In the genomic region with DNA sequence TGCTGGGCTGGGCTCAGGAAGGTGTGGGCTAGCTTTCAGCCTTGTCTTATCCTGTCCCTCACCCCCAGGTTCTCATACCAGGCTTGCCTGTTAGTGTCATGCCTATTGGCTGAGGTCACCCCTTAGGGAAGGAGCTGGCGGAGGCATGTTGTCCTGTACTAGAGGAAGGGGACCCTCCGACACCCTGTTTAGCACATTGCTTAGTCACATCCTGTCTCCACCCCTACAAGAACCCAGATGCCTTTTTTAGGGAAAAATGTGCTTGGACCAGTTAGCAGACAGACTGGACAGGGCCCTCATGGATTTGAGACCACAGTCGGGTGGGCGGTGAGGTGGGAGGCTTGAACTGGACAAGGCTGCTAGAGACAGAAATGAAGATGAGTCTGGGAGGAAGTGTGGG, we compare ENCODE assay signal across 11 mouse cellular contexts. TPM values are rescaled to one million over a fixed set of nuclear protein-coding genes. Genes with fewer than 3 reads are reported as not detected.
DNase-seq lines count a peak whose midpoint lies in the region; ATAC-seq and TF ChIP-seq lines count a peak whose summit lies in the region.
"Had no signal": no experiment of that assay in that cellular context is flagged by ENCODE, and none has a peak within 500 bp of the region (broad histone marks: within the 10 kb centered on the region; RNA-seq: fewer than 3 reads in every experiment).

No protein-coding gene starts in this region.

- no peak overlapping the region for H3K4me3 ChIP-seq in kidney, embryonic 15.5 days (replicated peaks)
- no peak overlapping the region for H3K4me3 ChIP-seq in macrophage (ENCODE audit: inconsistent target)
- H3K4me3 ChIP-seq in midbrain, postnatal 0 days (ENCODE audit: low read depth, low read length): no peak overlapping the region

- peak; percentile 68 for DNase-seq in kidney, adult 11 months
- peak; percentile 50 to 63 for DNase-seq in kidney, adult 8-10 months
- no peak for DNase-seq in midbrain, postnatal 0 days (ENCODE audit: low spot score)
- DNase-seq in frontal cortex, postnatal 25 days (ENCODE audit: low spot score in 2 of 2): no peak
- no peak for DNase-seq in left cerebral cortex, adult 11 months (ENCODE audit: low spot score)
- DNase-seq: right cerebral cortex, postnatal 25 days had no signal

- peaks cover 24% of the 10 kb centered on the region for H3K4me1 ChIP-seq in kidney, embryonic 15.5 days
- H3K4me1 ChIP-seq in midbrain, postnatal 0 days (ENCODE audit: insufficient read depth, low read length): no peaks in the 10 kb centered on the region

- TF ChIP-seq CTCF in midbrain, postnatal 0 days (IDR thresholded peaks at IDR 0.05): no peak

- ATAC-seq in kidney, embryonic 15.5 days (replicated peaks; ENCODE audit: low FRiP score): no peak
- ATAC-seq in granulocyte monocyte progenitor cell, adult 5-6 weeks (replicated peaks; ENCODE audit: poor library complexity, severe bottlenecking): peak; percentile 34
- ATAC-seq in midbrain, postnatal 0 days (ENCODE audit: low FRiP score): no peak

- H3K27ac ChIP-seq in kidney, embryonic 15.5 days: no peak overlapping the region
- H3K27ac ChIP-seq in macrophage: peak overlapping the region; percentile 12; the same call in 1 of the 2 replicates
- no peak overlapping the region for H3K27ac ChIP-seq in midbrain, postnatal 0 days (ENCODE audit: low read depth, low read length)

- no peaks in the 10 kb centered on the region for H3K9me3 ChIP-seq in kidney, embryonic 15.5 days (replicated peaks)
- no peaks in the 10 kb centered on the region for H3K9me3 ChIP-seq in midbrain, postnatal 0 days (ENCODE audit: low read length)

- H3K4me2 ChIP-seq in kidney, embryonic 15.5 days: no peak overlapping the region
- H3K4me2 ChIP-seq in midbrain, postnatal 0 days (ENCODE audit: low read depth, low read length, poor library complexity, severe bottlenecking): no peak overlapping the region

- H3K27me3 ChIP-seq in kidney, embryonic 15.5 days: no peaks in the 10 kb centered on the region
- H3K27me3 ChIP-seq in midbrain, postnatal 0 days (ENCODE audit: insufficient read depth, low read length): no peaks in the 10 kb centered on the region

- peaks cover 93% of the 10 kb centered on the region for H3K36me3 ChIP-seq in kidney, embryonic 15.5 days
- H3K36me3 ChIP-seq in macrophage (ENCODE audit: inconsistent target): peaks cover 38% of the 10 kb centered on the region; the same call in 1 of the 2 replicates
- H3K36me3 ChIP-seq in midbrain, postnatal 0 days (ENCODE audit: insufficient read depth, low read length): peaks cover 64% of the 10 kb centered on the region

- peaks cover 42% of the 10 kb centered on the region; the same call in 1 of the 2 replicates for H3K79me2 ChIP-seq in macrophage (ENCODE audit: inconsistent target)

- no peak overlapping the region for H3K9ac ChIP-seq in kidney, embryonic 15.5 days
- H3K9ac ChIP-seq in midbrain, postnatal 0 days (replicated peaks; ENCODE audit: low read length, poor library complexity, severe bottlenecking): no peak overlapping the region

- WGBS in kidney, embryonic 15.5 days: 77% methylated on average over 4 of the region's 4 CpGs
- 47% methylated on average over 4 of the region's 4 CpGs for WGBS in macrophage (ENCODE audit: missing documents)
- 97% methylated on average over 4 of the region's 4 CpGs for WGBS in midbrain, postnatal 0 days

RNA-seq across cellular contexts. Expression of a gene that starts 7.4 kb away (rescaled TPM):
- 11.5 and 13.3 TPM in 2 replicates for polyA plus RNA-seq in kidney, embryonic 15.5 days (2015; fragmentation: Nextera tagmentation; extraction: Ambion mirVana)
- 0.99 and 1.2 TPM in 2 replicates for total RNA-seq in granulocyte monocyte progenitor cell, adult 5-6 weeks (2014; fragmentation: Nextera tagmentation)
- 0.22 and 1.5 TPM in 2 replicates for total RNA-seq in granulocyte monocyte progenitor cell, adult 5-6 weeks (2017)
- total RNA-seq in macrophage (2018; cell fraction: chromatin; rRNA removed): 100 to 1,000 TPM in 16 of 26 experiments, 10 to 100 TPM in 10; 51.1 to 446 (median 182) TPM
- 10 to 100 TPM; 10.7 to 53.2 (median 26.1) TPM for total RNA-seq in macrophage (2018; cell fraction: cytosol; rRNA removed)
- 100 to 1,000 TPM in 13 of 26 experiments, 10 to 100 TPM in 13; 35.7 to 247 (median 87.5) TPM for total RNA-seq in macrophage (2018; cell fraction: nucleus; rRNA removed)
- polyA plus RNA-seq in macrophage (2018): 8.0 to 16.8 TPM (median 13.0 TPM) in 3 replicates
- total RNA-seq in midbrain, postnatal 0 days (2014; rRNA removed): 7.2 and 9.0 TPM in 2 replicates
- polyA plus RNA-seq in midbrain, postnatal 0 days (2015; fragmentation: Nextera tagmentation; extraction: Ambion mirVana): 3.9 and 4.4 TPM in 2 replicates

RNA-seq across cellular contexts. Expression of a gene that starts 18.2 kb away (rescaled TPM):
- 0.26 and 0.33 TPM in 2 replicates for polyA plus RNA-seq in kidney, embryonic 15.5 days (2015; fragmentation: Nextera tagmentation; extraction: Ambion mirVana)
- total RNA-seq in granulocyte monocyte progenitor cell, adult 5-6 weeks (2014; fragmentation: Nextera tagmentation): not detected in 2 replicates
- total RNA-seq in granulocyte monocyte progenitor cell, adult 5-6 weeks (2017): not detected in 2 replicates
- 10 to 100 TPM in 19 of 26 experiments, 1 to 10 TPM in 7; 5.5 to 19.9 (median 13.9) TPM for total RNA-seq in macrophage (2018; cell fraction: chromatin; rRNA removed)
- total RNA-seq in macrophage (2018; cell fraction: cytosol; rRNA removed): 1 to 10 TPM in 3 of 26 experiments, under 1 TPM in 19, not detected in 4; 0.04 to 1.2 (median 0.14) TPM
- total RNA-seq in macrophage (2018; cell fraction: nucleus; rRNA removed): 10 to 100 TPM in 3 of 26 experiments, 1 to 10 TPM in 23; 1.9 to 12.2 (median 5.4) TPM
- 0.17 to 0.26 TPM (median 0.21 TPM) in 3 replicates for polyA plus RNA-seq in macrophage (2018)
- 3.4 and 6.0 TPM in 2 replicates for total RNA-seq in midbrain, postnatal 0 days (2014; rRNA removed)
- polyA plus RNA-seq in midbrain, postnatal 0 days (2015; fragmentation: Nextera tagmentation; extraction: Ambion mirVana): 0.09 and 0.11 TPM in 2 replicates

RNA-seq across cellular contexts. Expression of a gene that starts 21.1 kb away (rescaled TPM):
- polyA plus RNA-seq in kidney, embryonic 15.5 days (2015; fragmentation: Nextera tagmentation; extraction: Ambion mirVana): 40.1 and 41.7 TPM in 2 replicates
- total RNA-seq in granulocyte monocyte progenitor cell, adult 5-6 weeks (2014; fragmentation: Nextera tagmentation): 5.8 and 6.6 TPM in 2 replicates
- total RNA-seq in granulocyte monocyte progenitor cell, adult 5-6 weeks (2017): 5.3 and 8.7 TPM in 2 replicates
- 10 to 100 TPM in 8 of 26 experiments, 1 to 10 TPM in 18; 2.4 to 21.7 (median 6.1) TPM for total RNA-seq in macrophage (2018; cell fraction: chromatin; rRNA removed)
- total RNA-seq in macrophage (2018; cell fraction: cytosol; rRNA removed): 10 to 100 TPM; 19.7 to 43.4 (median 25.6) TPM
- 10 to 100 TPM; 14.3 to 32.4 (median 20.3) TPM for total RNA-seq in macrophage (2018; cell fraction: nucleus; rRNA removed)
- 11.0 to 16.9 TPM (median 11.0 TPM) in 3 replicates for polyA plus RNA-seq in macrophage (2018)
- 52.5 and 65.4 TPM in 2 replicates for total RNA-seq in midbrain, postnatal 0 days (2014; rRNA removed)
- 55.3 and 56.0 TPM in 2 replicates for polyA plus RNA-seq in midbrain, postnatal 0 days (2015; fragmentation: Nextera tagmentation; extraction: Ambion mirVana)

RNA-seq across cellular contexts. Expression of a gene that starts 22.2 kb away (rescaled TPM):
- not detected in 2 replicates for polyA plus RNA-seq in kidney, embryonic 15.5 days (2015; fragmentation: Nextera tagmentation; extraction: Ambion mirVana)
- 3.1 and 19.1 TPM in 2 replicates for total RNA-seq in granulocyte monocyte progenitor cell, adult 5-6 weeks (2014; fragmentation: Nextera tagmentation)
- total RNA-seq in granulocyte monocyte progenitor cell, adult 5-6 weeks (2017): not detected in 2 replicates
- 1 to 10 TPM in 2 of 26 experiments, not detected in 24; 4.4 to 4.9 TPM for total RNA-seq in macrophage (2018; cell fraction: chromatin; rRNA removed)
- total RNA-seq in macrophage (2018; cell fraction: cytosol; rRNA removed): not detected
- total RNA-seq in macrophage (2018; cell fraction: nucleus; rRNA removed): not detected
- polyA plus RNA-seq in macrophage (2018): 15.9 TPM in 1 of 3 replicates, not detected in the others
- not detected in 2 replicates for total RNA-seq in midbrain, postnatal 0 days (2014; rRNA removed)
- polyA plus RNA-seq in midbrain, postnatal 0 days (2015; fragmentation: Nextera tagmentation; extraction: Ambion mirVana): not detected in 2 replicates
- total RNA-seq: ES-E14 had no signal
- polyA plus RNA-seq: limb, embryonic 11.5 days had no signal

RNA-seq across cellular contexts. Expression of a gene that starts 27.5 kb away (rescaled TPM):
- 32.9 and 34.0 TPM in 2 replicates for polyA plus RNA-seq in kidney, embryonic 15.5 days (2015; fragmentation: Nextera tagmentation; extraction: Ambion mirVana)
- 6.1 and 7.5 TPM in 2 replicates for total RNA-seq in granulocyte monocyte progenitor cell, adult 5-6 weeks (2014; fragmentation: Nextera tagmentation)
- total RNA-seq in granulocyte monocyte progenitor cell, adult 5-6 weeks (2017): 12.1 and 15.1 TPM in 2 replicates
- total RNA-seq in macrophage (2018; cell fraction: chromatin; rRNA removed): 1 to 10 TPM; 1.1 to 7.8 (median 4.4) TPM
- 10 to 100 TPM in 25 of 26 experiments, 1 to 10 TPM in 1; 9.5 to 26.0 (median 15.4) TPM for total RNA-seq in macrophage (2018; cell fraction: cytosol; rRNA removed)
- 10 to 100 TPM in 24 of 26 experiments, 1 to 10 TPM in 2; 4.8 to 27.5 (median 16.7) TPM for total RNA-seq in macrophage (2018; cell fraction: nucleus; rRNA removed)
- polyA plus RNA-seq in macrophage (2018): 13.1 to 21.9 TPM (median 15.9 TPM) in 3 replicates
- total RNA-seq in midbrain, postnatal 0 days (2014; rRNA removed): 35.4 and 44.7 TPM in 2 replicates
- 38.7 and 42.9 TPM in 2 replicates for polyA plus RNA-seq in midbrain, postnatal 0 days (2015; fragmentation: Nextera tagmentation; extraction: Ambion mirVana)

Comparison
In these comparisons a context has a peak if more than half of its experiments do, and no peak if none do; other contexts are left out.
1. DNase-seq: peak in kidney, adult 11 months (single experiment) and kidney, adult 8-10 months (2 of 2); none in midbrain, postnatal 0 days (single experiment), frontal cortex, postnatal 25 days (0 of 2) and left cerebral cortex, adult 11 months (single experiment).